Mouse (Mus musculus) layer of hippocampus, adult 9-10 months (tissue): ENCODE measurements around the gene Ppp1r37.
A peak's percentile ranks its signal among the peaks of the same experiment; 100 is the strongest.
"Not testable (repeated sequence)": the region's sequence is repeated elsewhere in the genome, so short reads cannot be mapped to it uniquely, and the experiment has no call there.

Source experiments
- DNase-seq: peaks from one replicate; pipeline ENCODE4 v3.0.0; 2022; ENCODE audit warnings: low spot score

The Ppp1r37 gene

GRCm38 (mm10) chr7:19562643-19563410 is at the start of gene Ppp1r37:
TSS of gene Ppp1r37 (minus strand) at chr7:19563076.
- DNase-seq = no peak

DNA sequence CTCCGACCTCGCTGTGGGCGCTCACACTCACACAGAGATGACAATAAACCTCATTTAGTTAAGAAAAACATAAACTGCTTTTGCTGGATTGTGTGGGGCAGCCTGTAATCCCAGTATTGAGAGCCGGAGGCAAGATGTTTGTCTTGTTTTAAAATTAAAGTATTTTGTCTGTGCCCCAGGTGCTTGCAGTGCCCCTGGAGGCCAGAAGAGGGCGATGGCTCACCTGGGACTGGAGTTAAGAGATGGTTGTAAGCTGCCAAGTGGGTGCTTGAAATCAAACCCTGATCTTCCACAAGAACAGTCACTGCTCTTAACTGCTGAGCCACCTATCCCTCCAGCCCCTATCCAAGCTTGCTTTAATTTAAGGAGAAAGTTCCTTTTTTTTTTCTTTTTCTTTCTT is 48.1 kb upstream of the Ppp1r37 start:
- no peak for DNase-seq

- no peak for DNase-seq
Measured at GRCm38 (mm10) chr7:19609641-19610332, 46.9 kb upstream of the Ppp1r37 start.

DNA sequence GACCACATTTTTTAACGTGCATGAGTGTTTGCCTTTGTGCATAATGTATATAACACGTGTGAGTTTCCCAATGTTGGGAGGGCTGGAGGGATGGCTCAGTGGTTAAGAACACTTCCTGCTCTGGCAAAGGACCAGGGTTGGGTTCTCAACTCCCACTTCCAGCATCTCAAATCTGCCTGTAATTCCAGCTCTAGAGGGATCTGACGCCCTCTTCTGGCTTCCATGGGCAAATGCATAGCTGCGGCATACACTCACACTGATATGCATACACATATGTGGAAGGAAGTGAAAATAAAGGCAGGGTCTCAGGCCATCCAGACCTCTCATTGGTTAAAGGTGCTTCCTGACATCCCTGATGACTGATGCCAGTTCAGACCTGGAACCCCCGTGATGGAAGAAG is 44.4 kb upstream of the Ppp1r37 start:
- no peak for DNase-seq

DNA sequence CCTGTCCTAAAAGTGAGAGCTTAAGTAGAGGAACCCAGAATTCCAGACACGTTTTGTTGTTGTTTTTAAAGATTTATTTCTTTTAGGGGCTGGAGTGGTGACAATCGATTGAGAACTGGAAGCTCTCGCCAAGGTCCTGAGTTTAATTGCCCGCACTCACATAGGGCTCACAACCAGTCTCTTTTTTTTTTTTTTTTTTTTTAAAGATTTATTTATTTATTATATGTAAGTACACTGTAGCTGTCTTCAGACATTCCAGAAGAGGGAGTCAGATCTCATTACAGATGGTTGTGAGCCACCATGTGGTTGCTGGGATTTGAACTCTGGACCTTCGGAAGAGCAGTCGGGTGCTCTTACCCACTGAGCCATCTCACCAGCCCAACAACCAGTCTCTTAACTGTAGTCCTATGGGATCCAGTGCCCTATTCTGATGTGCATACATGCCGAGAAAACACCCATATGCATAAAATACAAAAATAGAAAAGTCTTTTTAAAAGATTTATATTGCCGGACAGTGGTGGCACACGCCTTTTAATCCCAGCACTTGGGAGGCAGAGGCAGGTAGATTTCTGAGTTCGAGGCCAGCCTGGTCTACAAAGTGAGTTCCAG is 41.8 kb upstream of the Ppp1r37 start:
- not testable (repeated sequence) for DNase-seq

DNA sequence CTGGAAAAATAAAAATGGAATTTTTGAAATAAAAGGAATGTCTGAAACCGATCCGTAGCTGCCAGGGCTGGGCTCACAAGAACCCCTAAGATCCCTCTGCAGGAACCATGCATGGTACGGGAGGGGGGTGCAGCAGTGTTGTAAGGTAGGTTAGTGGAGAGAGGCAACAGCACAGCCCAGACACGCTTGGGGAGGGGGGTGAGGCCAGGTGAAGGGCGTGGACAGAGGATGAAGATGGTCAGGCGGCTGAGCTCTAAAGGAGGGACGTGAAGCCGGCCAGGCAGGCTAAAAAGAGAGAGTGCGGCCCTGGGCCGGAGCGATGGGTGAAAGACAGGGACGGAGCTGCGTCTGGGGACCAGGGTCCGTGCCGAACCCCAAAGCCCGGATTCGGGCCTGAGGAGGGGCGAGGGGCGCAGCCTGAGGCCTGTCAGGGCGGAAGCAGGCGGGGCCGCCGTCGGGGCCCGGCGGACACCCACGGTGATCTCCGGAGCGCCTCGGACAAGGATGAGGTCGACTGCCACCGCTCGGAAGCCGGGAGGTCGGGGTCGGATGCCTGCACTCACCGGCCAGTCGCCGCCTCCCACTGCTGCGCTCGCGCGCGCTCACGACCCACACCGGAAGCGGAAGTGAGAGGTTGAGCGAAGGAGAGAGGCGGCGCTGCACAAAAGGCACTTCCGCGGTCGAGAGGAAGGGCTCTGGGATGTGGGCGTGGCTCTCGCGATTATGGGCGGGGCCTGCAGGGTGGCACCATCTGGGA is 41.2 kb upstream of the Ppp1r37 start, which contains the start of gene Clasrp:
TSS of gene Clasrp (minus strand) at position 638 of the 757 bp plus-strand sequence.
- peak; percentile 83 for DNase-seq

GRCm38 (mm10) chr7:19603055-19603454 is 40.2 kb upstream of the Ppp1r37 start:
- no peak for DNase-seq

DNA sequence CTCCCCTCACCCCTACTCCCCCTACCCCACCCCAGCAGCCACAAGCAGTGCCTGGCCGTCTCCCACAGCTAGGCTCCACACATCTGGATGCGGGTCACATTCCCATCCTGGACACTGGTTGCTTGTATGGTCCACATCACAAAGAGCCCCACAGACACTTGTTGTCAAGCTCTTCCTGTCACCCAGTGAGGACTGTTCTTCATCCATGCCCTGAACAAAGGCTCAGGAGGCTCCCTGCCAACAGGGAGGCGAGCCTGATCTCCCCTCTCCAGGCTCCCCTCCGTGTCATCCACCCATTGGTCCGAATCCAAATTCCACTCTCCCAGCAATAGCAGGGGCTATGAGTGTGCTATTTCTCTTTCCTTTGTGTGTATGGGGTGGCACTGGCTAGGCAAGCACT is 37.7 kb upstream of the Ppp1r37 start:
- no peak for DNase-seq

- no peak for DNase-seq
Measured at GRCm38 (mm10) chr7:19593061-19593730, 30.3 kb upstream of the Ppp1r37 start.

- peak; percentile 71 for DNase-seq
Measured at GRCm38 (mm10) chr7:19589917-19590316, 27.0 kb upstream of the Ppp1r37 start.

GRCm38 (mm10) chr7:19589207-19589606 is 26.3 kb upstream of the Ppp1r37 start:
- DNase-seq = no peak

GRCm38 (mm10) chr7:19586269-19586668 is 23.4 kb upstream of the Ppp1r37 start:
- DNase-seq = no peak

DNA sequence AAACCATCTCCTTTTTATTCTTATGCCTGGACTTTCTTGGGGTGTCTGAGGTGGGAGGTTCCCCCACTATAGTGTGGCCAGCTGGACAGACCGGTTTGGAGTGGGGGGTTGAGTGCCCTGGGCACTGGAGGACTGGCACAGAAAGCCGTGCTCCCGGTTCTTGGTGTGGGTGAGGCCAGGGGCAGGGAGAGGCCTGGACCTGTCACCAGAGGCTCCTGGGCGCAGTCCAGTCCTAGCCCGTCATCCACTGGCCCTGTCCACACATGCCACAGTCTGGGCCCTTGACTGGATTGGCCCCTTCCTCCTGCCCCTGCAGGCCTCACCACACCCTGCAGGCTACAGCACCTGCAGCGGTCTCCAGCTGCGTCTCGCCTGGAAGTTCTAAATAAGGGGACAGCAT is 17.8 kb upstream of the Ppp1r37 start:
- DNase-seq = no peak

- no peak for DNase-seq
Measured at GRCm38 (mm10) chr7:19579751-19580150, 16.9 kb upstream of the Ppp1r37 start.

DNA sequence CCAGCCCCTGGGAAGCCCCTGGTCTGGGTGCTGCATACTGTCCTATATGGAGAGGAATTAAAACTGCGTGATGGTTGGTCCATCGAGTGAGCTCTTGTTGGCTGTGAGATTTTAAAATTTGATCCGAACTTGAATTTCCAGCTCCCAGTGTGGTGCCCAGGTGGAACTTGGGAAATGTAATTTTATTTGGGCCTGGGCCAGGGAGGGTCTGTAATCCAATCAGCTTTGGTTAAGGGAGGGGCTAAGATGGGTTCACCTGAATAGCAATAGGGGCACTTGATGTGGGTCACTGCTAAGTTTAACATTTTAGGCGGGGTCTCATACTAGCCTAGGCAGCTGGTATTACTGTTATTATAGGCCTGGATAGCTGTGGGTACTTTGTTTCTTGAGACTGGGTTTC is 15.6 kb upstream of the Ppp1r37 start:
- DNase-seq = no peak

GRCm38 (mm10) chr7:19577877-19578414 is 15.1 kb upstream of the Ppp1r37 start:
- no peak for DNase-seq

DNA sequence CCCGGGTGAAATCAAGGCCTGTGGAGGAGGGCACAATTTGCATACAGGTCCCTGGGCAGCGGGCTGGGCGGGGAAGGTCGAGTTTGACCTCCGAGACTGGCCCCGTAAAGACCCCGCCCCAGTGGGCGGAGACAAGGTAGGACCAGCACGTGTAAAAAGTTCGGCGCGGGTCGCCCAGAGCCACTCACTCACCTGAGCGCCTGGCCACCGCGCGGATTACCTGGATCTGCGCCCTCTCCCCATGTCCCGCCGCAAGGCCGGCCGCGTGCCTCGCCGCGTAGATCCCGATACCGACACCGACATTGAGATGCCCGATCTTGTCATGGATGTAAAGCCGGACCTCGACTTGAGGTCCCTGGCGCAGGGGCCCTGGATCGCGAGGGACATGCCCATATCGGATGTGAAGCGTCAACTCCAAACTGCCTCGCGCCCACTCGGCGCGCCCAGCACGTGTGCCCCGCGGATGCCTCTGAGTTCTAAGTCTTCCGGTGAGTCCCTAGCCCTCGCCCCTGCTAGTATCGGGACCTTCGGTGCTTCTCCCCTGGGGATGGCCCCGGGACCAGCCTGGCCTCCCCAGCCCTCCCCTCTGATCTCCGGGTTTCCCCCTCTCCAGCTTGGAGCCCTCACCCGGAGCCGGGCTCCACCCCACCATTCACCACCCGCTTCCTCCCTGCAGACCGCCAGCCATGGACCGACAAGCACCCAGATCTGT is 14.4 kb upstream of the Ppp1r37 start, which contains the start of the genes Zfp296 and Gemin7:
TSS of gene Zfp296 (plus strand) at position 147 of the 712 bp plus-strand sequence.
TSS of gene Gemin7 (minus strand) at position 455 of the 712 bp plus-strand sequence.
- DNase-seq = no peak

- no peak for DNase-seq
Measured at GRCm38 (mm10) chr7:19575559-19575958, 12.7 kb upstream of the Ppp1r37 start.

GRCm38 (mm10) chr7:19573776-19574140 is 10.9 kb upstream of the Ppp1r37 start:
- no peak for DNase-seq

- DNase-seq = peak; percentile 32
Measured at GRCm38 (mm10) chr7:19572926-19573775, 10.3 kb upstream of the Ppp1r37 start.
